Mouse (Mus musculus) forebrain, embryonic 16.5 days (tissue): ENCODE measurements around the gene Ccdc106. TPM values are rescaled to one million over a fixed set of nuclear protein-coding genes. Genes with fewer than 3 reads are reported as not detected.
A peak's percentile ranks its signal among the peaks of the same experiment; 100 is the strongest.
"Not testable (repeated sequence)": the region's sequence is repeated elsewhere in the genome, so short reads cannot be mapped to it uniquely, and the experiment has no call there.

ENCODE experiments used
- ATAC-seq: fragments of 200-750 bp; cut with Nextera tagmentation; 2 replicates; pipeline ENCODE4 v1.8.0; 2017; ENCODE audit warnings: mild to moderate bottlenecking, moderate library complexity
- H3K27ac ChIP-seq: fragments of 300-500 bp; sonication (generic); 2 replicates; pipeline ENCODE4 v1.5.1; 2014; ENCODE audit warnings: low read length, control low read depth
- H3K27me3 ChIP-seq: fragments of 300-500 bp; sonication (generic); replicated peaks from 2 replicates; pipeline ENCODE4 v1.6.1; 2014; ENCODE audit warnings: low read length; ENCODE audit not compliant: control insufficient read depth, insufficient read depth
- H3K36me3 ChIP-seq: fragments of 300-500 bp; sonication (generic); 2 replicates; pipeline ENCODE4 v1.6.1; 2014; ENCODE audit not compliant: control insufficient read depth, insufficient read depth
- H3K4me1 ChIP-seq: fragments of 300-500 bp; sonication (generic); replicated peaks from 2 replicates; pipeline ENCODE4 v1.6.1; 2014; ENCODE audit warnings: low read length; ENCODE audit not compliant: control insufficient read depth, insufficient read depth
- H3K4me2 ChIP-seq: fragments of 300-500 bp; sonication (generic); 2 replicates; pipeline ENCODE4 v1.6.1; 2014; ENCODE audit warnings: mild to moderate bottlenecking, low read length, control low read depth
- H3K4me3 ChIP-seq: fragments of 300-500 bp; sonication (generic); replicated peaks from 2 replicates; pipeline ENCODE4 v1.5.1; 2014; ENCODE audit warnings: mild to moderate bottlenecking, low read length, control low read depth
- H3K9ac ChIP-seq: fragments of 300-500 bp; sonication (generic); replicated peaks from 2 replicates; pipeline ENCODE4 v1.6.1; 2014; ENCODE audit warnings: low read depth, low read length, control low read depth
- H3K9me3 ChIP-seq: fragments of 300-500 bp; sonication (generic); 2 replicates; pipeline ENCODE4 v1.6.1; 2016; ENCODE audit warnings: low read length; ENCODE audit not compliant: control insufficient read depth
- WGBS: fragments of 180-500 bp; shearing (Covaris S2); extraction: QIAGEN DNeasy Blood & Tissue Kit; methylation state at CpG from one replicate; pipeline ENCODE4 v1.1.7; 2014; 5-methylcytosine and 5-hydroxymethylcytosine counted together
- polyA plus RNA-seq: library from polyadenylated mRNA; unstranded; fragments of >200 nt; fragmentation: Nextera tagmentation; extraction: Ambion mirVana; gene quantifications from 2 replicates; pipeline ENCODE4 v1.2.1, GENCODE M21; 2015

Gene Ccdc106
- polyA plus RNA-seq, 1 experiment from 2014 or later, result 59.1 TPM

- H3K36me3 ChIP-seq, result peaks cover 21% of the 10 kb centered on the region
- H3K4me3 ChIP-seq, result peak overlapping the region; percentile 2; the same call in 1 of the 2 replicates
- H3K4me2 ChIP-seq, result peak overlapping the region; percentile 90
- H3K9me3 ChIP-seq, result no peaks in the 10 kb centered on the region
- no peak overlapping the region for H3K27ac ChIP-seq
- 55% methylated on average over 58 of the region's 59 CpGs for WGBS
- no peaks in the 10 kb centered on the region for H3K27me3 ChIP-seq
- H3K9ac ChIP-seq, result no peak overlapping the region
- peaks cover 39% of the 10 kb centered on the region for H3K4me1 ChIP-seq
- ATAC-seq, result no peak
Observed at GRCm38 (mm10) chr7:4993999-4994788, 26.2 kb upstream of the Ccdc106 start.

- peak; percentile 2 for ATAC-seq
- Histone ChIP-seq H3K27me3 (no peaks in the 10 kb centered on the region), H3K4me2 (peak overlapping the region; percentile 90), H3K9ac (peak overlapping the region; percentile 73), H3K4me1 (peaks cover 39% of the 10 kb centered on the region), H3K27ac (peak overlapping the region; percentile 33), H3K9me3 (no peaks in the 10 kb centered on the region), H3K36me3 (peaks cover 21% of the 10 kb centered on the region), H3K4me3 (peak overlapping the region; percentile 55)
- 4% methylated on average over 19 of the region's 19 CpGs for WGBS
Observed at GRCm38 (mm10) chr7:4995268-4996002, 24.9 kb upstream of the Ccdc106 start.

- H3K27me3 ChIP-seq, result no peaks in the 10 kb centered on the region
- H3K36me3 ChIP-seq, result peaks cover 21% of the 10 kb centered on the region
- peak within 1 kb of the TSS; percentile 90 for H3K4me2 ChIP-seq
- H3K9me3 ChIP-seq, result no peaks in the 10 kb centered on the region
- ATAC-seq, result peak; percentile 84
- WGBS, result 3% methylated on average over 22 of the region's 26 CpGs
- H3K9ac ChIP-seq, result peak within 1 kb of the TSS; percentile 73
- peaks cover 39% of the 10 kb centered on the region for H3K4me1 ChIP-seq
- H3K4me3 ChIP-seq, result peak within 1 kb of the TSS; percentile 55
- H3K27ac ChIP-seq, result peak within 1 kb of the TSS; percentile 82
Observed at GRCm38 (mm10) chr7:4996003-4996895, 24.1 kb upstream of the Ccdc106 start, which contains the start of gene Zfp579. Gene Zfp579, minus strand, starts transcription at chr7:4996158.

- WGBS, result 66% methylated on average over 6 of the region's 8 CpGs
- peaks cover 14% of the 10 kb centered on the region for H3K36me3 ChIP-seq
- no peak for ATAC-seq
- H3K27me3 ChIP-seq, result no peaks in the 10 kb centered on the region
- H3K9ac ChIP-seq, result peak overlapping the region; percentile 73
- H3K4me2 ChIP-seq, result peak overlapping the region; percentile 90
- no peak overlapping the region for H3K27ac ChIP-seq
- no peaks in the 10 kb centered on the region for H3K9me3 ChIP-seq
- H3K4me3 ChIP-seq, result peak overlapping the region; percentile 55
- H3K4me1 ChIP-seq, result peaks cover 39% of the 10 kb centered on the region
Observed at GRCm38 (mm10) chr7:4996934-4997333, 23.4 kb upstream of the Ccdc106 start.

GRCm38 (mm10) chr7:4999876-5000275, 20.5 kb upstream of the Ccdc106 start:
- Histone ChIP-seq H3K27me3 (no peaks in the 10 kb centered on the region), H3K27ac (no peak overlapping the region), H3K36me3 (no peaks in the 10 kb centered on the region), H3K4me1 (peaks cover 17% of the 10 kb centered on the region), H3K4me3 (no peak overlapping the region), H3K9ac (no peak overlapping the region), H3K9me3 (no peaks in the 10 kb centered on the region), H3K4me2 (no peak overlapping the region)
- 64% methylated on average over 2 of the region's 2 CpGs for WGBS
- ATAC-seq, result no peak

- not testable (repeated sequence) for H3K9me3 ChIP-seq, H3K9ac ChIP-seq, H3K27me3 ChIP-seq, ATAC-seq, H3K27ac ChIP-seq, H3K4me2 ChIP-seq, H3K4me3 ChIP-seq, H3K4me1 ChIP-seq
- H3K36me3 ChIP-seq, result peaks cover 13% of the 10 kb centered on the region
- WGBS, result 59% methylated on average over 8 of the region's 8 CpGs
Observed at GRCm38 (mm10) chr7:5002876-5003275, 17.5 kb upstream of the Ccdc106 start.

- no peak overlapping the region for H3K9ac ChIP-seq
- H3K36me3 ChIP-seq, result peaks cover 50% of the 10 kb centered on the region
- WGBS, result 96% methylated on average over 26 of the region's 26 CpGs
- H3K27me3 ChIP-seq, result no peaks in the 10 kb centered on the region
- no peak overlapping the region for H3K4me2 ChIP-seq
- H3K27ac ChIP-seq, result no peak overlapping the region
- no peak for ATAC-seq
- H3K4me1 ChIP-seq, result 0 out of 2 replicates have a peak, but pooled peaks cover 2% of the 10 kb centered on the region
- H3K9me3 ChIP-seq, result no peaks in the 10 kb centered on the region
- H3K4me3 ChIP-seq, result no peak overlapping the region
Observed at GRCm38 (mm10) chr7:5008229-5008628, 12.1 kb upstream of the Ccdc106 start.

GRCm38 (mm10) chr7:5012681-5013513, 7.5 kb upstream of the Ccdc106 start:
- 91% methylated on average over 27 of the region's 27 CpGs for WGBS
- H3K9me3 ChIP-seq, result no peaks in the 10 kb centered on the region
- peaks cover 12% of the 10 kb centered on the region for H3K4me1 ChIP-seq
- H3K27ac ChIP-seq, result no peak overlapping the region
- H3K27me3 ChIP-seq, result no peaks in the 10 kb centered on the region
- H3K9ac ChIP-seq, result no peak overlapping the region
- no peak overlapping the region for H3K4me2 ChIP-seq
- H3K4me3 ChIP-seq, result no peak overlapping the region
- ATAC-seq, result no peak
- H3K36me3 ChIP-seq, result peaks cover 36% of the 10 kb centered on the region
